Mouse (Mus musculus): ENCODE measurements around the gene Igsf8. TPM values are rescaled to one million over a fixed set of nuclear protein-coding genes. Genes with fewer than 3 reads are reported as not detected.

The Igsf8 gene
- total and polyA plus RNA-seq, 2 experiments from 2014 or later, result 90.8 to 136 TPM

GRCm38 (mm10) chr1:172329131-172329530 lies 67.7 kb downstream of the Igsf8 start, which contains the start of gene Kcnj9:
TSS of gene Kcnj9 (minus strand) at chr1:172329318.
- Histone ChIP-seq H3K36me3 (ENCODE audit: insufficient read depth, low read length) (no peaks in the 10 kb centered on the region), H3K4me1 (ENCODE audit: insufficient read depth, low read length) (peaks cover 8% of the 10 kb centered on the region), H3K9ac (replicated peaks; ENCODE audit: low read length) (peak within 1 kb of the TSS; percentile 44), H3K27ac (peak within 1 kb of the TSS; percentile 54), H3K4me3 (ENCODE audit: low read length) (peak within 1 kb of the TSS; percentile 35), H3K4me2 (ENCODE audit: low read depth, low read length) (peak within 1 kb of the TSS; percentile 59), H3K27me3 (ENCODE audit: insufficient read depth, low read length) (no peaks in the 10 kb centered on the region), H3K9me3 (ENCODE audit: low read length) (no peaks in the 10 kb centered on the region)
- DNase-seq (ENCODE audit: low spot score) (peak; percentile 93), ATAC-seq (peak; percentile 86)
- WGBS, result 12% methylated on average over 9 of the region's 9 CpGs
- no peak for TF ChIP-seq CTCF (IDR thresholded peaks at IDR 0.05; ENCODE audit: low read depth)

GRCm38 (mm10) chr1:172329616-172330015 lies 68.2 kb downstream of the Igsf8 start:
- peak; percentile 1; the same call in 1 of the 2 replicates for ATAC-seq
- Histone ChIP-seq H3K4me3 (ENCODE audit: low read length) (no peak overlapping the region; the same call in 1 of the 2 replicates), H3K27ac (peak overlapping the region; percentile 54; the same call in 1 of the 2 replicates), H3K9me3 (ENCODE audit: low read length) (no peaks in the 10 kb centered on the region), H3K4me2 (ENCODE audit: low read depth, low read length) (peak overlapping the region; percentile 59), H3K4me1 (ENCODE audit: insufficient read depth, low read length) (peaks cover 8% of the 10 kb centered on the region), H3K9ac (replicated peaks; ENCODE audit: low read length) (no peak overlapping the region), H3K36me3 (ENCODE audit: insufficient read depth, low read length) (no peaks in the 10 kb centered on the region), H3K27me3 (ENCODE audit: insufficient read depth, low read length) (no peaks in the 10 kb centered on the region)
- 69% methylated on average over 6 of the region's 6 CpGs for WGBS
- TF ChIP-seq CTCF (IDR thresholded peaks at IDR 0.05; ENCODE audit: low read depth), result no peak
- no peak for DNase-seq (ENCODE audit: low spot score)

GRCm38 (mm10) chr1:172331422-172331947 lies 70.0 kb downstream of the Igsf8 start:
- H3K4me1 ChIP-seq (ENCODE audit: insufficient read depth, low read length), result peaks cover 5% of the 10 kb centered on the region
- no peak overlapping the region for H3K27ac ChIP-seq
- DNase-seq (ENCODE audit: low spot score) (no peak), ATAC-seq (no peak)
- H3K9ac ChIP-seq (replicated peaks; ENCODE audit: low read length), result no peak overlapping the region
- no peaks in the 10 kb centered on the region for H3K27me3 ChIP-seq (ENCODE audit: insufficient read depth, low read length)
- no peak overlapping the region for H3K4me2 ChIP-seq (ENCODE audit: low read depth, low read length)
- TF ChIP-seq CTCF (IDR thresholded peaks at IDR 0.05; ENCODE audit: low read depth), result no peak
- H3K36me3 ChIP-seq (ENCODE audit: insufficient read depth, low read length), result no peaks in the 10 kb centered on the region
- WGBS, result 49% methylated on average over 8 of the region's 8 CpGs
- H3K4me3 ChIP-seq (ENCODE audit: low read length), result no peak overlapping the region
- H3K9me3 ChIP-seq (ENCODE audit: low read length), result no peaks in the 10 kb centered on the region

- Histone ChIP-seq H3K36me3 (ENCODE audit: insufficient read depth, low read length) (no peaks in the 10 kb centered on the region), H3K27ac (no peak overlapping the region), H3K4me2 (ENCODE audit: low read depth, low read length) (no peak overlapping the region), H3K4me3 (ENCODE audit: low read length) (no peak overlapping the region), H3K9ac (replicated peaks; ENCODE audit: low read length) (no peak overlapping the region), H3K4me1 (ENCODE audit: insufficient read depth, low read length) (peaks cover 5% of the 10 kb centered on the region), H3K27me3 (ENCODE audit: insufficient read depth, low read length) (no peaks in the 10 kb centered on the region), H3K9me3 (ENCODE audit: low read length) (no peaks in the 10 kb centered on the region)
- ATAC-seq (no peak), DNase-seq (ENCODE audit: low spot score) (no peak)
- WGBS, result 90% methylated on average over 2 of the region's 2 CpGs
- no peak for TF ChIP-seq CTCF (IDR thresholded peaks at IDR 0.05; ENCODE audit: low read depth)
These were observed 71.5 kb downstream of the Igsf8 start for GRCm38 (mm10) chr1:172332925-172333324.

- H3K9ac ChIP-seq (replicated peaks; ENCODE audit: low read length), result no peak overlapping the region
- 16% methylated on average over 3 of the region's 3 CpGs for WGBS
- H3K36me3 ChIP-seq (ENCODE audit: insufficient read depth, low read length), result no peaks in the 10 kb centered on the region
- peak; percentile 76 for TF ChIP-seq CTCF (IDR thresholded peaks at IDR 0.05; ENCODE audit: low read depth)
- peak; percentile 46; the same call in 1 of the 2 replicates for ATAC-seq
- H3K4me1 ChIP-seq (ENCODE audit: insufficient read depth, low read length), result peaks cover 5% of the 10 kb centered on the region
- DNase-seq (ENCODE audit: low spot score), result no peak
- H3K4me3 ChIP-seq (ENCODE audit: low read length), result no peak overlapping the region
- H3K4me2 ChIP-seq (ENCODE audit: low read depth, low read length), result no peak overlapping the region
- H3K27ac ChIP-seq, result no peak overlapping the region
- no peaks in the 10 kb centered on the region for H3K27me3 ChIP-seq (ENCODE audit: insufficient read depth, low read length)
- no peaks in the 10 kb centered on the region for H3K9me3 ChIP-seq (ENCODE audit: low read length)
These were observed 72.1 kb downstream of the Igsf8 start for GRCm38 (mm10) chr1:172333512-172333911.

- no peaks in the 10 kb centered on the region for H3K36me3 ChIP-seq (ENCODE audit: insufficient read depth, low read length)
- no peak overlapping the region for H3K4me2 ChIP-seq (ENCODE audit: low read depth, low read length)
- peaks cover 8% of the 10 kb centered on the region; the same call in 1 of the 2 replicates for H3K4me1 ChIP-seq (ENCODE audit: insufficient read depth, low read length)
- no peak overlapping the region for H3K4me3 ChIP-seq (ENCODE audit: low read length)
- H3K9me3 ChIP-seq (ENCODE audit: low read length), result no peaks in the 10 kb centered on the region
- H3K27ac ChIP-seq, result no peak overlapping the region
- ATAC-seq (no peak), DNase-seq (ENCODE audit: low spot score) (no peak)
- 78% methylated on average over 15 of the region's 15 CpGs for WGBS
- H3K27me3 ChIP-seq (ENCODE audit: insufficient read depth, low read length), result peaks cover 6% of the 10 kb centered on the region; the same call in 1 of the 2 replicates
- no peak for TF ChIP-seq CTCF (IDR thresholded peaks at IDR 0.05; ENCODE audit: low read depth)
- H3K9ac ChIP-seq (replicated peaks; ENCODE audit: low read length), result no peak overlapping the region
These were observed 74.4 kb downstream of the Igsf8 start for GRCm38 (mm10) chr1:172335804-172336203.

All from hindbrain, postnatal 0 days (tissue).